Mouse (Mus musculus) stomach, postnatal 0 days (tissue): ENCODE data around the gene Slc3a2. TPM values are rescaled to one million over a fixed set of nuclear protein-coding genes. Genes with fewer than 3 reads are reported as not detected.
"Not testable (repeated sequence)": the region's sequence is repeated elsewhere in the genome, so short reads cannot be mapped to it uniquely, and the experiment has no call there.

Experiments used
- ATAC-seq: fragments of 200-750 bp; cut with Nextera tagmentation; 2 replicates; pipeline ENCODE4 v1.8.0; 2017; ENCODE audit not compliant: low FRiP score, low TSS enrichment
- DNase-seq: peaks from one replicate; pipeline ENCODE4 v3.0.0-alpha.2; 2016; ENCODE audit warnings: low spot score
- H3K27ac ChIP-seq: fragments of 300-500 bp; sonication (generic); replicated peaks from 2 replicates; pipeline ENCODE4 v1.5.1; 2014; ENCODE audit warnings: mild to moderate bottlenecking, control low read depth
- H3K27me3 ChIP-seq: fragments of 300-500 bp; sonication (generic); 2 replicates; pipeline ENCODE4 v1.6.1; 2014; ENCODE audit warnings: low read length; ENCODE audit not compliant: control insufficient read depth, insufficient read depth
- H3K36me3 ChIP-seq: fragments of 300-500 bp; sonication (generic); 2 replicates; pipeline ENCODE4 v1.6.1; 2014; ENCODE audit warnings: low read length, mixed read lengths; ENCODE audit not compliant: control insufficient read depth, insufficient read depth
- H3K4me1 ChIP-seq: fragments of 300-500 bp; sonication (generic); replicated peaks from 2 replicates; pipeline ENCODE4 v1.6.1; 2014; ENCODE audit warnings: antibody characterized with exemption; ENCODE audit not compliant: control insufficient read depth, insufficient read depth
- H3K4me2 ChIP-seq: fragments of 300-500 bp; sonication (generic); replicated peaks from 2 replicates; pipeline ENCODE4 v1.6.1; 2014; ENCODE audit warnings: low read depth, mild to moderate bottlenecking, control low read depth, moderate library complexity
- H3K4me3 ChIP-seq: fragments of 300-500 bp; sonication (generic); 2 replicates; pipeline ENCODE4 v1.5.1; 2014; ENCODE audit warnings: low read depth, low read length, control low read depth
- H3K9ac ChIP-seq: fragments of 300-500 bp; sonication (generic); 2 replicates; pipeline ENCODE4 v1.6.1; 2014; ENCODE audit warnings: mild to moderate bottlenecking, low read length, control low read depth, mixed read lengths
- H3K9me3 ChIP-seq: fragments of 300-500 bp; sonication (generic); 2 replicates; pipeline ENCODE4 v1.6.1; 2016; ENCODE audit warnings: low read length; ENCODE audit not compliant: control insufficient read depth
- CTCF ChIP-seq: IDR thresholded peaks from 2 replicates; pipeline ENCODE4 v1.5.1; 2016; ENCODE audit warnings: antibody characterized with exemption, low read depth, mild to moderate bottlenecking, moderate library complexity
- EP300 ChIP-seq: optimal IDR thresholded peaks from 2 replicates; pipeline ENCODE3; 2016; ENCODE audit warnings: antibody characterized with exemption
- WGBS: fragments of 180-500 bp; shearing (Covaris S2); extraction: QIAGEN DNeasy Blood & Tissue Kit; methylation state at CpG from one replicate; pipeline ENCODE4 v1.1.7; 2014; 5-methylcytosine and 5-hydroxymethylcytosine counted together
- polyA plus RNA-seq: library from polyadenylated mRNA; unstranded; fragments of >200 nt; fragmentation: Nextera tagmentation; extraction: Ambion mirVana; gene quantifications from 2 replicates; pipeline ENCODE4 v1.2.1, GENCODE M21; 2015

Slc3a2 gene
- polyA plus RNA-seq, 1 experiment from 2014 or later, result 82.5 TPM

- not testable (repeated sequence) for ATAC-seq
Measured at GRCm38 (mm10) chr19:8719037-8719436, 4.1 kb downstream of the Slc3a2 start.

DNA sequence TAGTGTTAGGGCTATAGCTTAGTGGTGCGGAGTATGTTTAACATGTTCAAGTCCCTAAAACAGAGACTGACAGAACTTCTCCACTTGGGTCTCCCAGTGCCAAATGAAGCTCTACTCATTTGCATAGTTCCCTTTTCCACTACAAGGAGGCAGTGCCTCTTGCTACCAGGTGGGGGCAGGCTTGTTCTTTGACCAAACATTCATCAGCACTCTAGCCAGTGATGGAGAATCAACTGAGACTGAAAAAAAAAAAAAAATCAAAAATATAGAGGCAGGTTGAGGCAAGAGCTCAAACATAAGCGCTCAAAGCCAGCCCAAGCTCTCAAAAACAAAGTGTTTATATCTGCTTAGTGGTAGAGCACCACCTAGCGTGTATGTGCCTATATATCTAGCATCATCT lies 4.8 kb downstream of the Slc3a2 start:
- Histone ChIP-seq H3K9ac (no peak overlapping the region), H3K4me2 (no peak overlapping the region), H3K27ac (no peak overlapping the region), H3K4me3 (no peak overlapping the region), H3K36me3 (no peaks in the 10 kb centered on the region), H3K27me3 (no peaks in the 10 kb centered on the region), H3K9me3 (no peaks in the 10 kb centered on the region), H3K4me1 (no peaks in the 10 kb centered on the region)
- TF ChIP-seq CTCF (peak; percentile 87), EP300 (no peak)
- ATAC-seq (no peak), DNase-seq (peak; percentile 72)
- 58% methylated on average over 3 of the region's 3 CpGs for WGBS

More at GRCm38 (mm10) chr19:8719037-8719436, 4.1 kb downstream of the Slc3a2 start:
- TF ChIP-seq CTCF, result peak; percentile 40
- H3K4me2 ChIP-seq, H3K9ac ChIP-seq, H3K27ac ChIP-seq, H3K9me3 ChIP-seq, H3K4me1 ChIP-seq, H3K36me3 ChIP-seq, H3K27me3 ChIP-seq, H3K4me3 ChIP-seq: not testable (repeated sequence)
- peak; percentile 10 for DNase-seq

GRCm38 (mm10) chr19:8716767-8717475 lies 6.2 kb downstream of the Slc3a2 start:
- Histone ChIP-seq H3K27ac (no peak overlapping the region), H3K4me3 (no peak overlapping the region), H3K36me3 (no peaks in the 10 kb centered on the region), H3K4me2 (no peak overlapping the region), H3K27me3 (no peaks in the 10 kb centered on the region), H3K9ac (no peak overlapping the region), H3K4me1 (no peaks in the 10 kb centered on the region), H3K9me3 (no peaks in the 10 kb centered on the region)
- WGBS, result 79% methylated on average over 8 of the region's 10 CpGs
- no peak for TF ChIP-seq CTCF
- no peak for TF ChIP-seq EP300
- no peak for ATAC-seq
- DNase-seq, result peak; percentile 8

DNA sequence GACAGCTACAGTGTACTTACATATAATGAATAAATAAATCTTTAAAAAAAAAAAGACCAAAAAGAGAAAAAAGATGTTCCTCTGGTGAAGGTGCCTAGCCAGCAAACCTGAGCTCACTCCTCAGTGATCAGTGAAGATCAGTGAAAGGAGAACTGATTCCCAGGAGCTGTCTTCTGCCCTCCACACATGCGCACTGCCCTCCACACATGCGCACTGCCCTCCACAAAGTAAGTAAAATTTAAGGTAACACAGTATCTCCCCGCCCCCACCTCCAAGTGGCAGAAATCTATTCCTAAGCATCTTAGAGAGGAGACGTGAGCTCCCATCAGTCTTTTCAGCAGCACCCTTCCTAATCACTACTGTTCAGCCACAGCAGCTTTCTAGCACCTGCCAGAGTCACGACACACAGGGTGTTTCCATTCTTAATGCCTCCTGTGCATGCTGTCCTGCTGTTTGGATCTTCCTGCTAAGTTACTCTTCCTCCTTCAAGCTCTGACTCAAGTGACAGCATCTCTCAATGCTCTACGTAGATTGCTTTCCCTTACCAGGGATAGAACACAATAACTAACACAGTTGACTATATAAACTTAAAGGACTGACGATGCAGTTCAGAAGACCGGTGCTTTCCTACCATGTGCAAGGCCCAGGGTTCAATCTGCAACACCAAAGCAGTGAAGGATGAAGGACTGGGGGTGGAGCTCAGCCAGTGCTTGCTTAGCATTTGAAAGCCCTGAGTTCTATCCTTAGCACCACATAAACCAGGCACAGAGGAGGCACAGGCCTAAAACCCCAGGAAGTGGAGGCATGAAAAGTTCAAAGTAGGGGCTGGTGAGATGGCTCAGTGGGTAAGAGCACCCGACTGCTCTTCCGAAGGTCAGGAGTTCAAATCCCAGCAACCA lies 7.1 kb downstream of the Slc3a2 start:
- Histone ChIP-seq H3K4me2 (no peak overlapping the region), H3K36me3 (no peaks in the 10 kb centered on the region), H3K27ac (no peak overlapping the region), H3K4me3 (no peak overlapping the region), H3K27me3 (no peaks in the 10 kb centered on the region), H3K9ac (no peak overlapping the region), H3K9me3 (no peaks in the 10 kb centered on the region), H3K4me1 (no peaks in the 10 kb centered on the region)
- peak; percentile 10 for DNase-seq
- ATAC-seq, result no peak
- 77% methylated on average over 10 of the region's 10 CpGs for WGBS
- no peak for TF ChIP-seq EP300
- TF ChIP-seq CTCF, result no peak

DNA sequence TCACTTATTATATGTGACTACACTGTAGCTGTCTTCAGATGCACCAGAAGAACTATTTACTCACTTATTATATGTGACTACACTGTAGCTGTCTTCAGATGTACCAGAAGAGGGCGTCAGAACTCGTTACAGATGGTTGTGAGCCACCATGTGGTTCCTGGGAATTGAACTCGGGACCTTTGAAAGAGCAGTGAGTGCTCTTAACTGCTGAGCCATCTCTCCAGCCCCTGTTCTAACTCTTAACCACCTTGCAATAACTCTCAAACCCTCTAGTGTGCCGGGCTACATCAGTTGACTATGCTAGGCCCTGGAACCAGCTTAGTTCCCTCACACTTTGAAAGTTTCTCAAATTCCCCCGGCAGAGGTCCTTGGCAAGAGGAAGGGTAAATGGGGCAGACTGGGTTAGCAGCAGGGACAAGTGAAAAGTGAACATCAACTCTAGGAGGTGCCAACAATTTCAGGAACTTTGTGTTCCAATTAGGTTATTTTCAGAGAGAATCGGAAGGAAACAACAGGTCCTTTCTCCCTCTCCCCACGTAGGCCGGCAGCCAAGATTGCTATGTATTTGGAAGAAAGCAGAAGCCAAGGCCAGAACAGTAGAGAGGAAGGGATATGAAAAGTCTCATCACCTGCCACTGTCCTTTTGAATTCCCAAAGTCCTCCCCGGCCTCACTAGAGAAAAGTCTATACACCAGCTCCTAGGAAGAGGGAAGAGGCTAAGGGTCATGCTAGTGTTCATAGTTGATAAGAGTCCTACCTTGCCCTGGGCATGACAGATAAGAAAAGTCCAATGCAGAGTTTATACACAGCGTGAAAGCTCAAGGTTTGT lies 8.3 kb downstream of the Slc3a2 start:
- no peaks in the 10 kb centered on the region for H3K9me3 ChIP-seq
- no peak overlapping the region for H3K4me2 ChIP-seq
- 0 out of 2 replicates have a peak, but pooled peaks cover 2% of the 10 kb centered on the region for H3K36me3 ChIP-seq
- H3K4me1 ChIP-seq, result peaks cover 5% of the 10 kb centered on the region; the same call in 1 of the 2 replicates
- DNase-seq (no peak), ATAC-seq (no peak)
- no peak overlapping the region for H3K4me3 ChIP-seq
- 60% methylated on average over 10 of the region's 10 CpGs for WGBS
- TF ChIP-seq EP300 (no peak), CTCF (peak; percentile 30)
- no peaks in the 10 kb centered on the region for H3K27me3 ChIP-seq
- H3K27ac ChIP-seq, result 0 out of 2 replicates have a peak overlapping the region, but pooled peaks have one; percentile 2
- no peak overlapping the region for H3K9ac ChIP-seq
